Mouse (Mus musculus) erythroid progenitor cell, adult 5-6 weeks (primary cell): ENCODE measurements around the gene Ttll2. TPM values are rescaled to one million over a fixed set of nuclear protein-coding genes. Genes with fewer than 3 reads are reported as not detected.
"Not testable (repeated sequence)": the region's sequence is repeated elsewhere in the genome, so short reads cannot be mapped to it uniquely, and the experiment has no call there.

Experiments used
- ATAC-seq: replicated peaks from 2 replicates; pipeline ENCODE4 v1.8.0; 2016; ENCODE audit warnings: moderate number of reproducible peaks, mild to moderate bottlenecking, moderate TSS enrichment, inconsistent platforms; ENCODE audit not compliant: poor library complexity, low FRiP score, severe bottlenecking
- total RNA-seq, 2 experiments: library from RNA; stranded (forward) in 1 of 2; stranded (reverse) in 1 of 2; fragments of 150-400 nt in 1 of 2; fragments of 186-747, 209-891 nt in 1 of 2; gene quantifications; 2 replicates each; pipeline versions ENCODE4 v1.2.3 to v1.2.4; 2015 to 2017; ENCODE audit warnings: low replicate concordance in 2 of 2

Gene Ttll2
- total RNA-seq, 2 experiments from 2014 or later, result not detected

GRCm38 (mm10) chr17:7366265-7366664, 13.8 kb upstream of the Ttll2 start:
- ATAC-seq, result not testable (repeated sequence)

DNA sequence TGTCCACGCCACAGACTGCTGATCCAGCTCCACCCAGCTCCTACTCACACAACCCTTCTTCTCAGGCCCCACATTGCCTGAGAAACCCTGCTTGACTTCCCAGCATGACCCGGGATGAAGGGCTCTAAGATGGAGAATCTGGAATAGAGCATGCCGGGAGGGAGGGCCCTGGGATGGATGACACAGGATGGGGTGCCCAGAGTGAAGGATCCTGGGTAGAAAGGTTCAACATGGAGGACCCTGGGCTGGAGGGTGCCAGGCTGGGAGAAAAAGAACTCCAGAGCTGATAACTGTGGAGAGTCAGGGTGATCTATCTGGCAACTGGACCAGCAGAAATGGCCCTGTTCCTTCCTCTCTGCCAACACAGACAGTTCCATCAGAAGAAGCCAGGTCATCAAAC, 13.1 kb upstream of the Ttll2 start:
- ATAC-seq, result not testable (repeated sequence)

DNA sequence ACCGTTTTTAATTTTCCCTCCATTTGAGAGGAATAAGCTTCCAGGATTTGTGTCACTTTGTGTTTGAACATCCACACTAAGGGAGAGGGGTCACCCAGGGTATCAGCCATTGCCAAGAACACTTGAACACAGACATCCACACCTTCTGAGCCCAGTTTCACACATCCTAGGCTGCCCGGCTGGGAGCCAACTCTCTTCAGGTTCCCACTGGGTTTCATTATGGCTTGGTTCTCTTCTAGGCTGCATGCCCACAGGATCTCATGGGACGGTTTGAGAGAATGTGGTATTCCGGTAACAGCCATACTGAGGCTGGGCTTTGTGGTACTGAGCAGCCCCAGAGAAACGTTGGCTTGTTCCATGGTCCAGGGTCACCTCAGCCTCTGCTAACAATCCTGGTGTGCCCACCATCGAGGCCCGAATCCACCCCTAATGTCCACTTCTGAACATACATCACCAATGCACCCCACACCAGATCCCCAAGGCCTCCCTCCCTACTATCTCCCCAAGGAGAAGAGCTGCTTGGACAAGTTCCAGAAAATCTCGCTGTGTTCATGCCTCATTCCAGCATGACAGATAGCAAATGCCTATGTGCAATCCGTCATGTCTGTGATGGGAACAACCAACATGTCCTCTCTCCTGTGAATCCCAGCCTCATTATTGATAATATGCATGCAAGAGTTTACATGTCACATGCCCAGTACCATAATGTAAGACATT, 8.4 kb upstream of the Ttll2 start:
- ATAC-seq, result not testable (repeated sequence)

- not testable (repeated sequence) for ATAC-seq
These were observed 7.3 kb upstream of the Ttll2 start for GRCm38 (mm10) chr17:7359806-7360205.

DNA sequence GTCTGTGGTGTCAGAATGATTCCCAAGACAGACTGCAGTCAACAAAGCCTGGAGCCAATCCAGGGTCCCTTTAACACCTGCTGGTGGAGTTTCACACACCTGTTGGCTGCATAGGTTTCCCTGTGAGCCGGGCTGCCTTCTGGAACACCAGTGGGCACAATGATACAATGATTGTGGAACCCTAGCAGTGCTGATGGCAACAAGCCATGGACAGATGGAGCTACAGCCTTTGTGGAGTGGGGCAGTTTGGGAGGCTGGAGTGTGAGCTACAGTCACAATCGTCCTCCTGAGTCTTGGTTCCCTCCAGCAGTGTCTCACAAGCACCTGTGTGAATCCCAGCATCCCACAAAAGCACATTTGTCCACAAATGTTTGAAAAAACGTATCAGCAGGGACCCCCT, 3.7 kb downstream of the Ttll2 start:
- not testable (repeated sequence) for ATAC-seq

DNA sequence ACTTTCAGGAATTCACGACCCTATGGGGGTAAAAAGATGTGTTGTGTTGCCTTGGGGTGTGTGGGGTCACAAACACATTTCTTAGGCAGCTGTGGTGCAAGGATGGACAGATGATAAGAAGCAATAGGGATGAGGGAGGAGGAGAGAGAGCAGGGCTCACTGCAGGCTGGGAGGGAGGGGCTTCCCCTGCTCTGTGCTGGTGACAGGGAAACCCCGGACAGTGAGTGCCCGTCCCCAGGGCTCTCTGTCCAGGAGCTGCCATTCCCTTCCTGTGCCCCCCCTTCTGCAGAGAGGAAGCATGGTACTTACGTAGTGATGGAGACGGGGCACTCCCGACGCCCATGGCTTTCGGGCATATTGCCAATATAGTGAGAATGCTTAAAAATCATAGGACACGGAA, 15.1 kb downstream of the Ttll2 start:
- ATAC-seq, result not testable (repeated sequence)

- ATAC-seq, result not testable (repeated sequence)
These were observed 19.8 kb downstream of the Ttll2 start for GRCm38 (mm10) chr17:7332745-7333144.

GRCm38 (mm10) chr17:7326415-7326814, 26.1 kb downstream of the Ttll2 start:
- ATAC-seq, result not testable (repeated sequence)

DNA sequence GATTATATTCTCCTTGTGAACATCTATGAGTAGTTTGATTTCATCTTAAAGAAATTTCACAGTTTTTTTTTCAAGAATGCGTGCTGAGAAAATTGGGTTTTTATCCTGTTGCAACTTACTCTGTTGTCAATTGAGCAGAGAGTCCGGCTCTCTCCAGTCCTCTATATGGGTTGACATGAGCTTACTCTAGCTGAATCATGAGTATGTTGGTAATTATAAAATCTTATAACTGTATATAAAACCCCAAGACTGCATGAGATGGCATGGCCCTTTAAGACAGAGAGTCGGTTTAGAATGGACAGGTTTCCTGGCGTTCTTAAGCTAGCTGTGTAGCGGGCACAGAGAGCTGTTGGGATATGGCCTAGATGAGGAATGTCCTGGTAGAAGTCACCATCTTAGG, 28.1 kb downstream of the Ttll2 start, which contains the start of gene Tcp10a:
Tcp10a (plus strand) TSS at position 301 of the 400 bp plus-strand sequence.
- ATAC-seq, result not testable (repeated sequence)

DNA sequence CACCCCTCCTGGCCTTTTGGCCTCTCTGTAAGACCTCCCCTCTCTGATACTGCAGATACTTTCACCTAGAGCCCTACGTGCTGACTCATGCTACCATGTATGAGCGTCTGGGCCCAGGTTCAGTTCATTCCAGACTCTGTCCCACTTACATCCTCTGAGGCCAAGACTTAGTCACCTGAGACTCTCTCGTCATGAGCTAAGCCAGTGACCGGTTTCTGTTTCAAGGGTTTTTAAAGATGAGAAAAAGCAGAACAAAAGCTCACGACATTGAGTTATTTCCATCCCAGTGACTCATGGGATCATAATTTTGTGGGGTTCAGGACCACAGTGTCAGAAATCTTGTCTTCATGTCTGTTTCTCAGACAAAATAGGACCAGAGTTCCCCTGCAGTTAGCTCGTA, 32.7 kb downstream of the Ttll2 start:
- not testable (repeated sequence) for ATAC-seq

GRCm38 (mm10) chr17:7315693-7316382, 36.7 kb downstream of the Ttll2 start:
- not testable (repeated sequence) for ATAC-seq

DNA sequence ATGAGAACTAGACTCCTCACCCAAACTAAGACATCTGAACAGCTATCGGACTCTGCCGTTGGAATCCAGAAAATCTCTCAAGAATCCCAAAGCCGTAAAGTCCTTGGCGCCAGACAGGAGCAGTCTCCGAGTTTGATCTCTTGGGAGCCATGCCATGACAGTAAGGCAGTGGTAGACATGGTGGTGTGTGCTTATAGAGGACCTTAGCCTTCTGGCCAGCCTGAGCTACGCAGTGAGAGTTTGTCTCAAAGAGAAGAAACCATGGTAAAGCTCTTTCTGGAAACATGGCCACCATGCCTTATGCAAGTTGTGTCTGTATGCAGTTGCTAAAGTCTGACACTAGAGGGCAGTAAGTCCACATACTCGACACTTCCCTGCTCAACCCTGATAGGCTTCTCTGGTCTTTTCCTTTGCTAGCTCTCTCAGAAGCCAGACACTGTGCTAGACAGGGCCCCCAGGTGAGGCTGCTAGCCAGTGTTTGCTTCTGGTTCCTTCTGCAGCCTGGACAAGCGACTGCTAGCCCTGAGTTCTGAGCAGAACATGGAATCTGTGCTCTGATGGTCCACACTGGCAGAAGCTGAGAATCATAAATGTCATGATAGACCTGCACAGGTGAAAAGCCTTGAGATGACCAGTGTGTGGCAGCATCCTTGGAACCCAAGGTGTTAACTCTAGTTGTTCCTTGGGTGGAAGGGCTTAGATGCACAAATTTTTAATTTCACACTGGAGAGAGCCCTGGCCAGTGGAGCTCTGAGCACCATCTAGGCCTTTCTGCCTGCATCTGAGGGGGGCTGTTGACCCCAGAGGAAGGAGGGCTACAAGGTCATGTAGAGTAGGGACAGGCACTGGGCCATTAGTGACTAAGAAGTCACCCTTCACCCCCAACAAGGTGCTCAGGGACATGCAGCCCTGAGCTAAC, 46.0 kb downstream of the Ttll2 start:
- ATAC-seq, result peak; percentile 52; the same call in 1 of the 2 replicates

Other genes starting within 250 kb of the Ttll2 start
- gene Rps6ka2, start 182.6 kb downstream of the Ttll2 start, total RNA-seq (2015; ENCODE audit: low replicate concordance), result 1.7 and 4.3 TPM in 2 replicates
- 2.2 and 3.1 TPM in 2 replicates for gene Rps6ka2, start 182.6 kb downstream of the Ttll2 start, total RNA-seq (2017; ENCODE audit: low replicate concordance)
- gene Tcp10a, start 28.1 kb downstream of the Ttll2 start, total RNA-seq (2015; ENCODE audit: low replicate concordance), result not detected in 2 replicates
- gene Tcp10a, start 28.1 kb downstream of the Ttll2 start, total RNA-seq (2017; ENCODE audit: low replicate concordance), result not detected in 2 replicates
- gene Gm49630, start 19.3 kb upstream of the Ttll2 start, total RNA-seq (2015; ENCODE audit: low replicate concordance), result not detected in 2 replicates
- gene Gm49630, start 19.3 kb upstream of the Ttll2 start, total RNA-seq (2017; ENCODE audit: low replicate concordance), result not detected in 2 replicates
- not detected in 2 replicates for gene Unc93a2, start 32.8 kb upstream of the Ttll2 start, total RNA-seq (2015; ENCODE audit: low replicate concordance)
- gene Unc93a2, start 32.8 kb upstream of the Ttll2 start, total RNA-seq (2017; ENCODE audit: low replicate concordance), result not detected in 2 replicates